Mouse (Mus musculus) heart, adult 2 months (tissue): ENCODE results near the gene Krtap22-2.

ENCODE experiments used
- CTCF ChIP-seq: fragments of 200-600 bp; IDR thresholded peaks from 2 replicates; pipeline ENCODE4 v1.8.1; 2022; ENCODE audit warnings: antibody characterized with exemption, mild to moderate bottlenecking, moderate library complexity
- EP300 ChIP-seq: fragments of 200-500 bp; IDR thresholded peaks from 2 replicates; pipeline ENCODE4 v1.6.1; 2011; ENCODE audit warnings: low read depth, low read length, control low read depth; ENCODE audit not compliant: insufficient read depth
- POLR2A ChIP-seq: fragments of 200-500 bp; IDR thresholded peaks from 2 replicates; pipeline ENCODE4 v1.6.1; 2011; ENCODE audit warnings: mild to moderate bottlenecking, low read depth, low read length, control low read depth; ENCODE audit not compliant: insufficient read depth

DNA sequence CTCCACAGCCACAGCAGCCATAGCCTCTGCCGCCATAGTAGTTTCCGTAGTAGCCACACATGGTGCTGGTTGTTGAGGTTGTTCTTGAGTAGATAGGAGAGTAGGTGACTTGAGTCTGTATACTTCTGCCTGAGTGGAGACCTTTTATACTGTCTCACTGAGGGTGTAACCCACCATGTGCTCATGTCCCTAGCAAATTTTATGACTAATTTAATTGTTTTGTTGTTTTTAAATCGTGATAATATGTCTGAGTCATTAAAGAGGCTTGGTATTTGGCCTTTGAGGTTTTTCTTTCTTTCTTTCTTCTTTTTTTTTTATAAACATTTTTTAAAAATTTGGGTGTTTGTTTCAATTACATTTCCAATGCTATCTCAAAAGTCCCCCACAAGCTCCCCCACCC is 37.2 kb upstream of the Krtap22-2 start, which contains the start of gene Krtap6-5:
- no peak for TF ChIP-seq CTCF
- TF ChIP-seq EP300 = no peak
- TF ChIP-seq POLR2A = no peak
